Mouse (Mus musculus) gastrocnemius, postnatal 14 days (tissue): ENCODE results near the gene Anp32a. TPM values are rescaled to one million over a fixed set of nuclear protein-coding genes. Genes with fewer than 3 reads are reported as not detected.

Experiments
- total RNA-seq, 2 experiments: library from RNA; stranded (reverse); gene quantifications; 2 replicates each; pipeline ENCODE4 v1.2.3; 2021

Anp32a gene
- total RNA-seq, 2 experiments from 2014 or later: 73.6 to 76.9 TPM

Other genes starting within 250 kb of the Anp32a start
- 10 to 100 TPM; 12.8 to 13.2 TPM for gene Glce, start 218.6 kb upstream of the Anp32a start, total RNA-seq
- not detected for gene Spesp1, start 59.1 kb upstream of the Anp32a start, total RNA-seq
- gene Coro2b, start 195.8 kb downstream of the Anp32a start, total RNA-seq: 10 to 100 TPM in 1 of 2 experiments, 1 to 10 TPM in 1; 8.2 to 11.4 TPM